Mouse (Mus musculus) thymus, postnatal 25 days (tissue): ENCODE measurements around the gene Adam30.
"Not testable (repeated sequence)": the region's sequence is repeated elsewhere in the genome, so short reads cannot be mapped to it uniquely, and the experiment has no call there.

Experiments
- DNase-seq: peaks from one replicate; pipeline ENCODE4 v3.0.0; 2022

Adam30 gene

DNA sequence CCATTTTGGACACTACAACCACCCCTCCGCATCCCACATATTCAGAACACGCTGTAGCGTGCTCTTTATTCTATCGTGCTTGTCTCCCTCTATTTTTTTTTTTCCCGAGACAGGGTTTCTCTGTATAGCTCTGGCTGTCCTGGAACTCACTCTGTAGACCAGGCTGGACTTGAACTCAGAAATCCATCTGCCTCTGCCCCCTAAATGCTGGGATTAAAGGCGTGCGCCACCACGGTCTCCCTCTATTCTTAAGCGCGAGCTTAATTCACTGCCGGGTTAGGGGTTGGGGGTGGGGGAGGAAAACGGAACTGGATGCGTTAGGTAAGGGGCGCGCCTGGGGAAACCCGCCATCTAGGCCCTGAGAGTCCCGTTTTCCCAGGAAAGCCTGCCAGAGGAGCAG, at the start of gene Adam30:
TSS of gene Adam30 (plus strand) at position 301 of the 400 bp plus-strand sequence.
- no peak for DNase-seq

DNA sequence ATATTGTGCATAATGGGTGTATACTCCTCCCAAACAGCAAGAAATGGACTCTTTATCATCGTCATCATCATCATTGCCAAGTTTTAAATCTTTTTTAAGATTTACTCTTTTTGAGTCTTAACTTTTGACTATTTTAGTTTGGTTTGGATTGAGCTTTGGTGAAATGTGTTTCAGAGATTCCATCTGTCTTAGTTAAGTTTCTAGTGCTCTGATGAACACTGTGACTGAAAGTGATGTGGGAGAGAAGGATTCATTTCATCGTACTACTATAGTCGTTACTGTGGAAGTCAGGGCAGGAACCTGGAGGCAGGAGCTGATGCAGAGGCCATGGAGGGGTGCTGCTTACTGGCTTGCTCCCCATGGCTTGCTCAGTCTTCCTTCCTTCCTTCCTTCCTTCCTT, 42.2 kb upstream of the Adam30 start:
- no peak for DNase-seq

- no peak for DNase-seq
Observed at GRCm38 (mm10) chr3:98119338-98119737, 41.1 kb upstream of the Adam30 start.

DNA sequence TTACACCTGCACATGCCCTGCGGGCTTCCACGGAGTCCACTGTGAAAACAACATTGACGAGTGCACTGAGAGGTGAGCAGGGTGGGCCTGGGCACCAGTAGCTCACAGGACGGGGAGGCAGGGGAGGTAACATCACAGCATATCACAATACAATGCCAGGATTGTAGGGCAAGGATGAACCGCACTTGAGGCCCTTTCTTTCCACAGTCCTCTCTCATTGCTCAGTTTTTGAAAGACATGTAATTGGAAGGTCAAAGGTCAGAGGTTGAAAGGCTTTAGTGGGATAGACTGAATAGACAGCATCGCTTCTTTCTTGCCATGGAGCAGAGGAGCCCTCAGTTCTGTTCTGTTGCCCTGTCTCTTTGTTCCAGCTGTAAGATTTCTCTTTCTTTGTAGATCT, 39.5 kb upstream of the Adam30 start:
- no peak for DNase-seq

DNA sequence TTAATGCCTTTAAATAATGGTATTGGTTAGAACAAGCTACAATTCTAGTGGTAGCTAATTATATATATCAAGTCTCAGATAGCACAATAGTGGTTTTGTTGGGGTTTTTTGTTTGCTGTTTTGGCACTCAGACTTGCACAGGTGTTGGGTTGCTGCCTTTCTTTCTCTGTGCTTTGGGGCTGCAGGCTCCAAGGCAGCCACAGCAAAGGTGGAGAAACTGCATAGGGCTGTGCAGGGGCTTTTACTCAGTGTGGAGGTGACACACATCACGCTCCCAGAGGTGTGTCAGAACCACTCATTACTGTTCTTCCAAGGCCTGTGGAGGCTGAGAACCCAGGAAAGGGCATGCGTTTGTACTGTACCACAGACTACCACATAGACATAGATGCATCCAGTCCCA, 32.7 kb upstream of the Adam30 start:
- no peak for DNase-seq

DNA sequence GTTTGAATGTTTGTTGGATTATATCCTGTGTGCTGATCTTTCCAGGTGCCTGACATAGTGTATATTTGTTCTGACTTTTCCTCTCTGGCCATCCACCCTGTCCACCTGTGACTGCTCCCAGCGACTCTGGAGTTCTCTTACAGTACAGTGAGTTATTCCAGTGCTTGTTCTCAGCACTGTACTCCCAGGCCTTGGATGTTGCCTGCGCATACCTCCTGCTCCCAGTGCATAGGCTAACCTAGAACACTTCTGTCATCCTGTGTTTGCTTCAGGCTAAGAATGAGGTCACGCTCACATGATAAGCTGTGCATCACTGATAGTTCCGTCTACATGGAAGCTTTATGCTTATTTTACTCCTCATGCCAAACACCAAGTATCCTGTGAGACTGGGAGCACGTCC, 31.7 kb upstream of the Adam30 start:
- no peak for DNase-seq

- not testable (repeated sequence) for DNase-seq
Observed at GRCm38 (mm10) chr3:98132140-98132539, 28.3 kb upstream of the Adam30 start.

- no peak for DNase-seq
Observed at GRCm38 (mm10) chr3:98132636-98133035, 27.8 kb upstream of the Adam30 start.

GRCm38 (mm10) chr3:98141456-98141855, 19.0 kb upstream of the Adam30 start:
- no peak for DNase-seq

GRCm38 (mm10) chr3:98142862-98143261, 17.6 kb upstream of the Adam30 start:
- no peak for DNase-seq

GRCm38 (mm10) chr3:98145204-98145603, 15.2 kb upstream of the Adam30 start:
- no peak for DNase-seq

- DNase-seq = no peak
Observed at GRCm38 (mm10) chr3:98146471-98147410, 13.7 kb upstream of the Adam30 start.

DNA sequence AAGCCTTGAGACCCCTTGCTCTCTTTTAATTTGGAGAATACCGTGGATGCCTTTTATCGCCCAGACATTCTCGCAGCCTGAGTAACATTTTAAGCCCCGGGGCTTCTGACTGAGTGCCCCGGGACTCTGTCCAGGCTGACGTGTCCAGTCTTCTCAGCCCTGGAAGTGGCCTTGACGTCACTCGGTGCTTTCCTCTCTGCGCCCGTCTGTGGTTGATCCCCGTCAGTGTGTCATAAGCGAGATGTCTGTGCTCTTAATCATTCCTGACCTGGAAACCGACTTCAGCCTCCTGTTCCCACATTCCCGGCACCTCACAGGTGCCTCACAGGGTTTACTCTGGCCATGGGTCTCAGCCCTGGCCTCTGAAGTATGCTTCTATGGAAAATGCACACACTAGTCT, 12.7 kb upstream of the Adam30 start:
- DNase-seq = no peak

- DNase-seq = no peak
Observed at GRCm38 (mm10) chr3:98149881-98150280, 10.5 kb upstream of the Adam30 start.

DNA sequence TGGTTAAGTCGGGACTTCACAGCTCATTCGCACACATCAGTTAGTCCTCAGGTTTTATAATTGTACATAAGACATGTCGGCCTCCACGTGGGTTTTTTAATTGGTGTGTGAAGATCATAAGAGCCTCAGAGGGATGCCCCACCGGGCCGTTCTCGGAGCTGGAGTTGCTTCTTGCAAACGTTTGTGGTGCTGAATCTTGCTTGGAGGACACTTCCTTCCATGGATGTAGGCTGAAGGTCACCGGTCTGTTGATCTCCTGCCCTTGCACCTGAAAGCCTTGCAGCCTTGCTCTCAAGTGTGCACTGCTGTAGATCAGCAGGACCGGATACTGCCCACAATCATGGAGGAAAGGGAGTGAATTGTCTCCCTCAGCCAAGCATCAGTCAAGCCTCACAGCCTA, 9.4 kb upstream of the Adam30 start:
- DNase-seq = no peak

- no peak for DNase-seq
Observed at GRCm38 (mm10) chr3:98153460-98153859, 7.0 kb upstream of the Adam30 start.

GRCm38 (mm10) chr3:98156158-98156557, 4.3 kb upstream of the Adam30 start:
- DNase-seq = no peak

DNA sequence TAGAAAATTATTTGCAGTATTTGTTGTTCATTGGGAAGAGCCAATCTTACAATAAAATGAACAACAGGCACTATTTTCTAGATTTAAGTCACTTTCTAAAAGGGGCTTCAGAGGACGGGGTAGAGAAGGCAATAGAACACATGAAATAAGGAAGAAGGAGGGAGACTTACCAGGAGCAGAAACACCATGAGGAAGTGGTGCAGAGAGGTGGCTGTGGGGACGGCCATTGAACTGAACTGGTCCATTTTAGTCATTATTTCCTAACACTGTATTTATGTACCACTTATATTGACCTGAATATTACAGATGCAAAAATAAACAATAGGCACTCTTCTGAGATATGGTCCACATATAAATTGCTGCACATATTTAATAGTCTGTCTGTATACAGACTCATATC, 3.4 kb upstream of the Adam30 start:
- DNase-seq = no peak

DNA sequence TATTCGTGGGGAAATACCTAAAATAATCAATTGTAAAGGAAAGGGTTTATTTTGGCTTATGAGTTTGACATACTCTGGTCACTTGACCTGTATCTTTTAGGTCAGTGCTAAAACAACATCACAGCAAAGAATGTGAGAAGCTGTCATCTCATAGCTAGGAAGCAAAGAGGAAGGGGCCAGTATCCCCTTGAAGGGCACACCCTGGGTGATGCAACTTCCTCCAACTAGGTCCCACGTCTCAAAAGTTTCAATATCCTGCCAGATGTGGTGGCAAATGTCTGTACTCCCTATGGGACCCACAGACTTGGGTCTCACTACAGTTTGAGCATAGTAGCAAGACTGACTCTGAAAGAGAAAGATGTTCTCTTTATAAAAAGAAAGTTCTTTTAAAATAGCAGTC, 2.8 kb upstream of the Adam30 start:
- DNase-seq = no peak

- DNase-seq = no peak
Observed at GRCm38 (mm10) chr3:98158646-98159045, 1.8 kb upstream of the Adam30 start.

DNA sequence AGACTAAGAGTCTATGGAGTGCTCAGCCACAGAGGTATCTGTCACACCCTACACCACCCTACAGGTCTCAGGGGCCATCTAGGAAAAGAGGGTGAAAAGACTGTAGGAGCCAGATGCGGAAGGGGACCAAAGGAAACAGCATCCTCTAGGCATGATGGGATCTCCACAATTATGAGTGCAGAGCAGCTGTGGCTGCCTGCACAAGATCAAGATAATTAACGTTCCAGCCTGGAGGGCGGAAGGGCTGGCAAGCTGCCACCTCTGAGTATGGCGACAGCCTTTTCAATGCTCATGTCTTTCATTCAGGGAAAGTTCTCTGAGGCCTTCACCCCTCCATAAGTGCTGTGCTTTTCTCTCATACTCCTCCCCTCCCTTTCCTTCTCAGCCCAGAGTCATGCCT, 1.1 kb upstream of the Adam30 start:
- DNase-seq = no peak

DNA sequence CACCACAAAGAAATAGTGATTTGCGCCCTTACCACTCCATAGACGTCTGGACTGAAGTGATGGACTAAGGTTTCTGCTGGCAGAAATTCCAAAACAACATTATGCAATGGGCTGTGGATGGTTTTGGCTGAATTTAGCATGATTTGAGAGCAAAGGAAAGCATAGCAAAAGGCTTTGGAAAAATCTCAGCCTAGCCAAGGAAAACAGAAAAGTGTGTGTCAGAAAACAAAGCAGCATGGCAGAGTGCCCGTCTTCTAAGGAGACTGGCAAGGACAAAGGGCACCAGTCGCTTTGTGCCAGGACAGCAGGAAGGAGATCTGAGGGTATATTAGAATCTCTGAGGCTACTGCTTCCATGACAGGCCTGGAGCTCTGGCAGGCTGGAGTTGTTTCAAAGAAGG, 17.9 kb downstream of the Adam30 start:
- DNase-seq = no peak

- peak; percentile 27 for DNase-seq
Observed at GRCm38 (mm10) chr3:98180805-98181204, 20.4 kb downstream of the Adam30 start.

DNA sequence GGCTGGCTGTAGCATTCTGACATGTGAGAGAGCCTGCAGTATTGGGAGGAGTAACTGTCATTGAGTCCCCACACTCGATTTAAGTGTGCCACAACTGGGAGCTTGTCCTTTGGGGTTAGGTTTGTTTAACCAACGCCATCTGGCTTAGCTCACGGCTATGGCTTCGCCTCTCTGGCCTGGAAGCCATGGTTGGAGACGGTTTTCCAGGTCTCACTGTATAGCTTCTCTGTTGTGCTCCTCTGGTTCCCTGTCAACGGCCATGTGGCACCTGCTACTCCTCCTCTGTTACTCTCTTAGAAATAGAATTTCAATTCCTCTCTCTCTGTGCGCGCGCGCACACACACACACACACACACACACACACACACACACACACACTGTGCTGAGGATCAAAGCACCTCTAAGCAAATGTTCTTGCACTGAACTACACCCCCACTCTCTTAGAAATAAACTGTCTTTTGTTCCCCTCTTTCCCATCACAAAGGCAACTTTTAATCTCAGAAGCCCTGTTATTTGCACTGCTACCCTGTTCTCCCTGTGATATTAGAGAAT, 24.8 kb downstream of the Adam30 start:
- no peak for DNase-seq

GRCm38 (mm10) chr3:98187777-98188176, 27.3 kb downstream of the Adam30 start:
- no peak for DNase-seq
